Mouse (Mus musculus) small intestine, adult 2 months (tissue): ENCODE measurements at regions not wholly inside any gene's neighbourhood (a gene's known extent, or its start where the extent isn't known, plus 50 kb on each side); places are given as distances from the start of the nearest gene placed in this dataset.

ENCODE experiments used
- H3K27ac ChIP-seq: fragments of 200-500 bp; 2 replicates; pipeline ENCODE4 v1.5.1; 2012; ENCODE audit warnings: low read depth, low read length, control low read depth, inconsistent platforms; ENCODE audit not compliant: insufficient read depth
- H3K27me3 ChIP-seq: fragments of 200-500 bp; 2 replicates; pipeline ENCODE4 v1.6.1; 2012; ENCODE audit warnings: mild to moderate bottlenecking, moderate library complexity, low read length, inconsistent platforms; ENCODE audit not compliant: control insufficient read depth, insufficient read depth
- H3K36me3 ChIP-seq: fragments of 200-500 bp; 2 replicates; pipeline ENCODE4 v1.6.1; 2012; ENCODE audit warnings: mild to moderate bottlenecking, low read length, control low read depth, inconsistent platforms; ENCODE audit not compliant: control insufficient read depth, insufficient read depth
- H3K4me1 ChIP-seq: fragments of 200-500 bp; 2 replicates; pipeline ENCODE4 v1.6.1; 2012; ENCODE audit warnings: low read length, inconsistent platforms, mixed read lengths; ENCODE audit not compliant: control insufficient read depth, insufficient read depth, insufficient read length
- H3K4me3 ChIP-seq: fragments of 200-500 bp; 2 replicates; pipeline ENCODE4 v1.5.1; 2012; ENCODE audit warnings: low read depth, mild to moderate bottlenecking, control low read depth, inconsistent platforms, low read length, moderate library complexity
- CTCF ChIP-seq: fragments of 200-500 bp; IDR thresholded peaks from 2 replicates; pipeline ENCODE4 v1.5.1; 2012; ENCODE audit warnings: low read depth, mild to moderate bottlenecking, control low read depth, inconsistent platforms, low read length, moderate library complexity, mixed read lengths; ENCODE audit not compliant: insufficient replicate concordance, insufficient read length; ENCODE audit errors: extremely low read depth
- POLR2A ChIP-seq: fragments of 200-500 bp; IDR thresholded peaks from 2 replicates; pipeline ENCODE4 v1.6.1; 2012; ENCODE audit warnings: low read depth, mild to moderate bottlenecking, control low read depth, inconsistent platforms, low read length, moderate library complexity
- WGBS: fragments of 180-500 bp; shearing (Covaris S2); methylation state at CpG from one replicate; pipeline ENCODE4 v1.1.7; 2018; 5-methylcytosine and 5-hydroxymethylcytosine counted together

- Histone ChIP-seq H3K4me1 (peaks cover 7% of the 10 kb centered on the region; the same call in 1 of the 2 replicates), H3K27ac (peak overlapping the region; percentile 98), H3K36me3 (no peaks in the 10 kb centered on the region), H3K27me3 (no peaks in the 10 kb centered on the region), H3K4me3 (no peak overlapping the region)
- 6% methylated on average over 6 of the region's 6 CpGs for WGBS
- no peak for TF ChIP-seq POLR2A
- TF ChIP-seq CTCF: no peak
Observed at GRCm38 (mm10) chr13:5803540-5804380, 57.5 kb upstream of the Klf6 start.

DNA sequence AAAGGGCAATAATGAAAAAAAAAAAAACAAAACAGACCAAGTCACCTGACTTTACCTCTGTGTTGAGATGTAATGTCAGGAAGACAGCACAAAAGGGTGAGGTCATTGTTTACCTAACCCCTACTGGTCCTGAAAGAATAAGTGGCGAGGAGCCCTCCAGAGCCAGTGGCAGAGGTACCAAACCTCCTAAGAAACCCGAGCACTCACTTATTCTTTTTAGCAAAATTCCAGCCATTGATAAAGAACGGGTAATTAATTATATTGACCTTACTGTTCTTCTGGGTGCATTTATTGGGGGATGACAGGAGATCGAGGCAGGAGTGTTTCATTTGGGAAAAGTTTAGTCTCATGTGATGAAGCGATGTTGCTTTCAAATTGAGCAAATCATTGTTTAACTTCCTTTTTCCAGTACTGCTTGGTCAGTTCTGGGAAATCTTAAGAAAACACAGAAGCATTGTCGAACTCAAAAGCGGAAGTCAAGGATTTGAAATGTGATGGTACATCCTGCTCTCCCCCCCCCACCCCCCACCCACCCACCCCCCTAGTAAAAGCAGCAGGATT lies 56.8 kb upstream of the Klf6 start:
- H3K27me3 ChIP-seq: no peaks in the 10 kb centered on the region
- peak overlapping the region; percentile 98 for H3K27ac ChIP-seq
- no peak for TF ChIP-seq CTCF
- no peak for TF ChIP-seq POLR2A
- 19% methylated on average over 7 of the region's 7 CpGs for WGBS
- H3K36me3 ChIP-seq: no peaks in the 10 kb centered on the region
- H3K4me3 ChIP-seq: no peak overlapping the region
- H3K4me1 ChIP-seq: peaks cover 7% of the 10 kb centered on the region; the same call in 1 of the 2 replicates

DNA sequence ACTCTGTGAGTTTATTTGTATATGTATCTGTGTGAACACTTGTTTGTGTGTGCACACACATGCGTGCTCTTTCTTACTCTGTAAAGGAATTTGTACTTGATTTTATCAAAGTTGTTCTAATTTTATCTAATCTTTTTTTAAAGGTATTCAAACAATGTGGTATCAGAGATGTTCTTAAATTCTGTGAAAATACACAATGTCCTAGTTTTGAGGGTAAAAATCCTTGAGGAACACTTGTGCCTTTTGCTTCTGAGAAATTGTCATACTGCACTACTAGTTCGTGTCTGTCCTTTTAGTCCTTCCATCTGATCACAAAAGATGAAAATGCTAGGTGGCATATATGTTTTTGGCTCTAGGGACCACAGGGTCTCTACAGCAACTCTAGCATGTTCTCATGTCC lies 52.9 kb upstream of the Klf6 start:
- no peak for TF ChIP-seq CTCF
- WGBS: 88% methylated on average over 2 of the region's 2 CpGs
- Histone ChIP-seq H3K4me1 (peaks cover 2% of the 10 kb centered on the region; the same call in 1 of the 2 replicates), H3K4me3 (no peak overlapping the region), H3K27ac (no peak overlapping the region), H3K27me3 (no peaks in the 10 kb centered on the region), H3K36me3 (no peaks in the 10 kb centered on the region)
